Mouse (Mus musculus) kidney, adult 2 months (tissue): ENCODE results near the gene P2rx4.

Experiments
- CTCF ChIP-seq: fragments of 200-500 bp; conservative IDR thresholded peaks from 2 replicates; pipeline ENCODE4 v1.5.1; 2011; ENCODE audit warnings: low read depth, mild to moderate bottlenecking, control low read depth, low read length, moderate library complexity, mixed read lengths; ENCODE audit not compliant: insufficient read depth, insufficient read length
- POLR2A ChIP-seq: fragments of 200-500 bp; IDR thresholded peaks from one replicate; pipeline ENCODE4 v1.6.1; 2011; ENCODE audit warnings: low read depth, low read length, control low read depth

GRCm38 (mm10) chr5:122756680-122757079 lies 49.3 kb downstream of the P2rx4 start:
- no peak for TF ChIP-seq CTCF
- no peak for TF ChIP-seq POLR2A
